28 mouse cellular contexts compared by ENCODE assay signal in the genomic region with DNA sequence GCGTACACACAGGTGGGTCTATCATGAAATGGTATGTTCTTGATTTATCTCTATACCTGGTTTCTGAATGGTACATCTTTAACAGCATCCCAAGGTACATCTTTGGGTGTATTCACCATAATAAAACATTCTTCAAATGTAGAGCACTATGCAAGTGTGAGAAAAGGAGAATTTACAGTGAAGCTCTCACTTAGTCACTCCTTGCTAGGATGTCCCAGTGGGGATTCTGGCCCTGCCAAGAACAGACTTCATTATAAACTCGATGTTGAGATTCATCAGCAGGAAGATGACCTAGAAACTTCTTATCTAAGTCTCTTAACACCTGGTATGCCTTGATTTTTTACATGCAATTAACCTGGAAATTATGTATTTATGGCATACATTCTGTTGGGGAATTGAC.
A peak's percentile ranks its signal among the peaks of the same experiment; 100 is the strongest.
DNase-seq lines count a peak whose midpoint lies in the region; ATAC-seq and TF ChIP-seq lines count a peak whose summit lies in the region.
"Had no signal": no experiment of that assay in that cellular context is flagged by ENCODE, and none has a peak within 500 bp of the region (broad histone marks: within the 10 kb centered on the region; RNA-seq: fewer than 3 reads in every experiment).

No protein-coding gene starts in this region.

- no peaks in the 10 kb centered on the region for H3K4me1 ChIP-seq in midbrain, postnatal 0 days (ENCODE audit: insufficient read depth, low read length)
- H3K4me1 ChIP-seq in midbrain, embryonic 15.5 days: no peaks in the 10 kb centered on the region
- H3K4me1 ChIP-seq in liver, postnatal 0 days (ENCODE audit: insufficient read depth): no peaks in the 10 kb centered on the region
- H3K4me1 ChIP-seq: embryonic facial prominence, embryonic 13.5 days; forebrain, embryonic 10.5 days; hindbrain, embryonic 10.5 days; limb, embryonic 10.5 days; limb, embryonic 15.5 days; liver, embryonic 13.5 days had no signal

- no peak for TF ChIP-seq CTCF in midbrain, postnatal 0 days (IDR thresholded peaks at IDR 0.05)
- no peak for TF ChIP-seq CTCF in liver, postnatal 0 days (IDR thresholded peaks at IDR 0.05; ENCODE audit: low read depth)

- H3K4me2 ChIP-seq in midbrain, postnatal 0 days (ENCODE audit: low read depth, low read length, poor library complexity, severe bottlenecking): no peak overlapping the region
- no peak overlapping the region for H3K4me2 ChIP-seq in midbrain, embryonic 15.5 days
- H3K4me2 ChIP-seq in liver, postnatal 0 days (ENCODE audit: low read depth, low read length): no peak overlapping the region
- H3K4me2 ChIP-seq: embryonic facial prominence, embryonic 13.5 days; forebrain, embryonic 15.5 days; limb, embryonic 15.5 days; liver, embryonic 13.5 days had no signal

- no peak overlapping the region for H3K27ac ChIP-seq in midbrain, postnatal 0 days (ENCODE audit: low read depth, low read length)
- H3K27ac ChIP-seq in midbrain, embryonic 15.5 days: no peak overlapping the region
- H3K27ac ChIP-seq in liver, postnatal 0 days (ENCODE audit: low read depth): no peak overlapping the region
- H3K27ac ChIP-seq: embryonic facial prominence, embryonic 13.5 days; forebrain, embryonic 10.5 days; forebrain, embryonic 15.5 days; hindbrain, embryonic 10.5 days; limb, embryonic 10.5 days; limb, embryonic 15.5 days; liver, embryonic 13.5 days; macrophage had no signal

- no peaks in the 10 kb centered on the region for H3K36me3 ChIP-seq in midbrain, postnatal 0 days (ENCODE audit: insufficient read depth, low read length)
- no peaks in the 10 kb centered on the region for H3K36me3 ChIP-seq in midbrain, embryonic 15.5 days (replicated peaks)
- H3K36me3 ChIP-seq in liver, postnatal 0 days (replicated peaks; ENCODE audit: insufficient read depth, low read length): no peaks in the 10 kb centered on the region
- H3K36me3 ChIP-seq: embryonic facial prominence, embryonic 13.5 days; forebrain, embryonic 10.5 days; forebrain, embryonic 15.5 days; G1E; hindbrain, embryonic 10.5 days; limb, embryonic 10.5 days; limb, embryonic 15.5 days; liver, embryonic 13.5 days had no signal

- no peak for DNase-seq in frontal cortex, postnatal 36 days (ENCODE audit: low spot score in 2 of 2)
- DNase-seq in midbrain, postnatal 0 days (ENCODE audit: low spot score): peak; percentile 64
- peak; percentile 78 for DNase-seq in cerebellum, adult 9-10 months
- DNase-seq in cerebellum, postnatal 36 days: peak; percentile 50 to 57
- DNase-seq in liver, postnatal 0 days: no peak
- no peak for DNase-seq in thymus, postnatal 0 days (ENCODE audit: low spot score)
- DNase-seq: adrenal gland, postnatal 25 days; embryo, embryonic 11 days; heart, postnatal 14 days; kidney, adult 18-20 months; kidney, postnatal 36 days; liver, embryonic 13.5 days; lung, adult 2 months; lung, postnatal 10 days; midbrain, embryonic 14.5 days; right cerebral cortex, postnatal 25 days; thymus, adult 18-20 months; thymus, postnatal 36 days had no signal

- H3K9ac ChIP-seq in midbrain, postnatal 0 days (replicated peaks; ENCODE audit: low read length, poor library complexity, severe bottlenecking): no peak overlapping the region
- H3K9ac ChIP-seq in midbrain, embryonic 15.5 days: no peak overlapping the region
- H3K9ac ChIP-seq in liver, postnatal 0 days (replicated peaks): no peak overlapping the region
- H3K9ac ChIP-seq: embryonic facial prominence, embryonic 13.5 days; forebrain, embryonic 15.5 days; limb, embryonic 15.5 days; liver, embryonic 13.5 days had no signal

- ATAC-seq in frontal cortex, adult (ENCODE audit: low TSS enrichment): peak; percentile 73
- no peak for ATAC-seq in midbrain, postnatal 0 days (ENCODE audit: low FRiP score)
- ATAC-seq in midbrain, embryonic 15.5 days (replicated peaks): no peak
- no peak for ATAC-seq in liver, postnatal 0 days

- H3K9me3 ChIP-seq in midbrain, postnatal 0 days (ENCODE audit: low read length): no peaks in the 10 kb centered on the region
- no peaks in the 10 kb centered on the region for H3K9me3 ChIP-seq in midbrain, embryonic 15.5 days
- H3K9me3 ChIP-seq in liver, postnatal 0 days (ENCODE audit: low read length): no peaks in the 10 kb centered on the region
- H3K9me3 ChIP-seq: embryonic facial prominence, embryonic 13.5 days; forebrain, embryonic 10.5 days; forebrain, embryonic 15.5 days; G1E; hindbrain, embryonic 10.5 days; limb, embryonic 10.5 days; limb, embryonic 15.5 days; liver, embryonic 13.5 days had no signal

- H3K27me3 ChIP-seq in midbrain, postnatal 0 days (ENCODE audit: insufficient read depth, low read length): no peaks in the 10 kb centered on the region
- no peaks in the 10 kb centered on the region for H3K27me3 ChIP-seq in midbrain, embryonic 15.5 days (replicated peaks)
- no peaks in the 10 kb centered on the region for H3K27me3 ChIP-seq in liver, postnatal 0 days (ENCODE audit: insufficient read depth, low read length)
- H3K27me3 ChIP-seq: embryonic facial prominence, embryonic 13.5 days; forebrain, embryonic 15.5 days; limb, embryonic 15.5 days; liver, embryonic 13.5 days had no signal

- no peak overlapping the region for H3K4me3 ChIP-seq in midbrain, postnatal 0 days (ENCODE audit: low read depth, low read length)
- H3K4me3 ChIP-seq in midbrain, embryonic 15.5 days: no peak overlapping the region
- H3K4me3 ChIP-seq in liver, postnatal 0 days (ENCODE audit: low read depth, low read length): no peak overlapping the region
- H3K4me3 ChIP-seq: embryonic facial prominence, embryonic 13.5 days; forebrain, embryonic 10.5 days; forebrain, embryonic 15.5 days; hindbrain, embryonic 10.5 days; limb, embryonic 10.5 days; limb, embryonic 15.5 days; liver, embryonic 13.5 days had no signal

- TF ChIP-seq EP300 in liver, postnatal 0 days (IDR thresholded peaks at IDR 0.05; ENCODE audit: low read depth): no peak

- WGBS in midbrain, postnatal 0 days: 72% methylated on average over 2 of the region's 2 CpGs
- 80% methylated on average over 2 of the region's 2 CpGs for WGBS in midbrain, embryonic 15.5 days
- WGBS in liver, postnatal 0 days (ENCODE audit: insufficient replicate concordance): 50% methylated on average over 2 of the region's 2 CpGs

Comparison
In these comparisons a context has a peak if more than half of its experiments do, and no peak if none do; other contexts are left out.
1. DNase-seq: peak in midbrain, postnatal 0 days (single experiment), cerebellum, adult 9-10 months (single experiment) and cerebellum, postnatal 36 days (2 of 2); none in frontal cortex, postnatal 36 days (0 of 2), liver, postnatal 0 days (single experiment) and thymus, postnatal 0 days (single experiment).